Mouse (Mus musculus) neural tube, embryonic 11.5 days (tissue): Measurements from ENCODE around the gene App. TPM values are rescaled to one million over a fixed set of nuclear protein-coding genes. Genes with fewer than 3 reads are reported as not detected.

Experiments used
- ATAC-seq: fragments of 200-750 bp; cut with Nextera tagmentation; 2 replicates; pipeline ENCODE4 v1.8.0; 2017; ENCODE audit warnings: moderate number of reproducible peaks, mild to moderate bottlenecking, moderate TSS enrichment, moderate library complexity; ENCODE audit not compliant: insufficient read depth, low FRiP score, low TSS enrichment
- DNase-seq: peaks from one replicate; pipeline ENCODE4 v3.0.0-alpha.2; 2015; ENCODE audit warnings: low spot score
- H3K27ac ChIP-seq: fragments of 300-500 bp; sonication (generic); 2 replicates; pipeline ENCODE4 v1.5.1; 2014; ENCODE audit warnings: low read depth, mild to moderate bottlenecking, low read length
- H3K27me3 ChIP-seq: fragments of 300-500 bp; sonication (generic); 2 replicates; pipeline ENCODE4 v1.6.1; 2014; ENCODE audit warnings: mild to moderate bottlenecking, low read length, mixed read lengths; ENCODE audit not compliant: control insufficient read depth, insufficient read depth
- H3K36me3 ChIP-seq: fragments of 300-500 bp; sonication (generic); 2 replicates; pipeline ENCODE4 v1.6.1; 2014; ENCODE audit warnings: mild to moderate bottlenecking, low read length, moderate library complexity, mixed read lengths; ENCODE audit not compliant: control insufficient read depth, insufficient read depth
- H3K4me1 ChIP-seq: fragments of 300-500 bp; sonication (generic); 2 replicates; pipeline ENCODE4 v1.6.1; 2014; ENCODE audit warnings: low read length, mixed read lengths; ENCODE audit not compliant: control insufficient read depth, insufficient read depth
- H3K4me2 ChIP-seq: fragments of 300-500 bp; sonication (generic); 2 replicates; pipeline ENCODE4 v1.6.1; 2014; ENCODE audit warnings: low read depth, mild to moderate bottlenecking, moderate library complexity
- H3K4me3 ChIP-seq: fragments of 300-500 bp; sonication (generic); 2 replicates; pipeline ENCODE4 v1.5.1; 2014; ENCODE audit warnings: low read depth, low read length
- H3K9ac ChIP-seq: fragments of 300-500 bp; sonication (generic); 2 replicates; pipeline ENCODE4 v1.6.1; 2014; ENCODE audit warnings: mild to moderate bottlenecking, low read length
- H3K9me3 ChIP-seq: fragments of 300-500 bp; sonication (generic); 2 replicates; pipeline ENCODE4 v1.6.1; 2016; ENCODE audit warnings: low read length; ENCODE audit not compliant: control insufficient read depth
- WGBS: fragments of 180-500 bp; shearing (Covaris S2); extraction: QIAGEN DNeasy Blood & Tissue Kit; methylation state at CpG from one replicate; pipeline ENCODE4 v1.1.7; 2014; 5-methylcytosine and 5-hydroxymethylcytosine counted together
- polyA plus RNA-seq: library from polyadenylated mRNA; unstranded; fragments of >200 nt; fragmentation: Nextera tagmentation; extraction: Ambion mirVana; gene quantifications from 2 replicates; pipeline ENCODE4 v1.2.1, GENCODE M21; 2014

The App gene
- polyA plus RNA-seq, 1 experiment from 2014 or later, result 210 TPM

GRCm38 (mm10) chr16:85035815-85036214 is 137.8 kb downstream of the App start:
- no peak for DNase-seq
- H3K9me3 ChIP-seq, result no peaks in the 10 kb centered on the region
- no peaks in the 10 kb centered on the region for H3K27me3 ChIP-seq
- 0 out of 2 replicates have a peak, but pooled peaks cover 10% of the 10 kb centered on the region for H3K4me1 ChIP-seq
- WGBS, result 90% methylated on average over 5 of the region's 5 CpGs
- no peak overlapping the region for H3K9ac ChIP-seq
- no peak for ATAC-seq
- no peak overlapping the region for H3K27ac ChIP-seq
- no peak overlapping the region for H3K4me2 ChIP-seq
- H3K36me3 ChIP-seq, result no peaks in the 10 kb centered on the region
- H3K4me3 ChIP-seq, result no peak overlapping the region

GRCm38 (mm10) chr16:85033747-85034146 is 139.8 kb downstream of the App start:
- H3K4me2 ChIP-seq, result no peak overlapping the region
- H3K4me3 ChIP-seq, result no peak overlapping the region
- H3K27me3 ChIP-seq, result no peaks in the 10 kb centered on the region
- WGBS, result 93% methylated on average over 5 of the region's 5 CpGs
- peaks cover 3% of the 10 kb centered on the region; the same call in 1 of the 2 replicates for H3K36me3 ChIP-seq
- ATAC-seq (no peak), DNase-seq (no peak)
- H3K4me1 ChIP-seq, result 0 out of 2 replicates have a peak, but pooled peaks cover 8% of the 10 kb centered on the region
- H3K9me3 ChIP-seq, result no peaks in the 10 kb centered on the region
- H3K9ac ChIP-seq, result no peak overlapping the region
- H3K27ac ChIP-seq, result no peak overlapping the region

GRCm38 (mm10) chr16:85030810-85031209 is 142.8 kb downstream of the App start:
- peaks cover 6% of the 10 kb centered on the region; the same call in 1 of the 2 replicates for H3K36me3 ChIP-seq
- no peak for ATAC-seq
- no peak overlapping the region for H3K4me2 ChIP-seq
- no peaks in the 10 kb centered on the region for H3K4me1 ChIP-seq
- 85% methylated on average over 12 of the region's 12 CpGs for WGBS
- no peaks in the 10 kb centered on the region for H3K27me3 ChIP-seq
- no peak for DNase-seq
- no peak overlapping the region for H3K27ac ChIP-seq
- H3K9ac ChIP-seq, result no peak overlapping the region
- no peak overlapping the region for H3K4me3 ChIP-seq
- no peaks in the 10 kb centered on the region for H3K9me3 ChIP-seq

GRCm38 (mm10) chr16:85028396-85028795 is 145.2 kb downstream of the App start:
- no peaks in the 10 kb centered on the region for H3K27me3 ChIP-seq
- no peak overlapping the region for H3K9ac ChIP-seq
- no peaks in the 10 kb centered on the region for H3K4me1 ChIP-seq
- H3K4me3 ChIP-seq, result no peak overlapping the region
- H3K4me2 ChIP-seq, result no peak overlapping the region
- WGBS, result 97% methylated on average over 4 of the region's 4 CpGs
- H3K36me3 ChIP-seq, result peaks cover 11% of the 10 kb centered on the region
- H3K9me3 ChIP-seq, result no peaks in the 10 kb centered on the region
- H3K27ac ChIP-seq, result no peak overlapping the region
- ATAC-seq, result no peak
- no peak for DNase-seq

GRCm38 (mm10) chr16:85024706-85025105 is 148.9 kb downstream of the App start:
- Histone ChIP-seq H3K9ac (no peak overlapping the region), H3K27me3 (no peaks in the 10 kb centered on the region), H3K27ac (no peak overlapping the region), H3K4me2 (no peak overlapping the region), H3K9me3 (no peaks in the 10 kb centered on the region), H3K4me3 (no peak overlapping the region), H3K4me1 (no peaks in the 10 kb centered on the region), H3K36me3 (peaks cover 11% of the 10 kb centered on the region)
- DNase-seq (no peak), ATAC-seq (no peak; the same call in 1 of the 2 replicates)
- WGBS, result 87% methylated on average over 8 of the region's 8 CpGs

GRCm38 (mm10) chr16:85023106-85023505 is 150.5 kb downstream of the App start:
- no peak for ATAC-seq
- no peak for DNase-seq
- no peaks in the 10 kb centered on the region for H3K27me3 ChIP-seq
- WGBS, result 79% methylated on average over 3 of the region's 3 CpGs
- no peak overlapping the region for H3K9ac ChIP-seq
- peaks cover 8% of the 10 kb centered on the region for H3K36me3 ChIP-seq
- H3K27ac ChIP-seq, result no peak overlapping the region
- no peak overlapping the region for H3K4me3 ChIP-seq
- no peaks in the 10 kb centered on the region for H3K9me3 ChIP-seq
- H3K4me2 ChIP-seq, result no peak overlapping the region
- no peaks in the 10 kb centered on the region for H3K4me1 ChIP-seq

- ATAC-seq (no peak), DNase-seq (no peak)
- Histone ChIP-seq H3K4me2 (no peak overlapping the region), H3K4me3 (no peak overlapping the region), H3K27me3 (no peaks in the 10 kb centered on the region), H3K9me3 (no peaks in the 10 kb centered on the region), H3K4me1 (no peaks in the 10 kb centered on the region), H3K27ac (no peak overlapping the region), H3K9ac (no peak overlapping the region), H3K36me3 (peaks cover 5% of the 10 kb centered on the region)
- WGBS, result 87% methylated on average over 9 of the region's 9 CpGs
Measured at GRCm38 (mm10) chr16:85020696-85021323, 152.8 kb downstream of the App start.

- DNase-seq (no peak), ATAC-seq (no peak)
- no peaks in the 10 kb centered on the region for H3K9me3 ChIP-seq
- H3K9ac ChIP-seq, result no peak overlapping the region
- no peak overlapping the region for H3K27ac ChIP-seq
- H3K4me3 ChIP-seq, result no peak overlapping the region
- peaks cover 2% of the 10 kb centered on the region; the same call in 1 of the 2 replicates for H3K36me3 ChIP-seq
- H3K27me3 ChIP-seq, result no peaks in the 10 kb centered on the region
- WGBS, result 78% methylated on average over 5 of the region's 5 CpGs
- no peak overlapping the region for H3K4me2 ChIP-seq
- H3K4me1 ChIP-seq, result no peaks in the 10 kb centered on the region
Measured at GRCm38 (mm10) chr16:85019273-85019672, 154.3 kb downstream of the App start.

- Histone ChIP-seq H3K4me1 (no peaks in the 10 kb centered on the region), H3K36me3 (peaks cover 6% of the 10 kb centered on the region; the same call in 1 of the 2 replicates), H3K9ac (no peak overlapping the region), H3K27ac (no peak overlapping the region), H3K27me3 (no peaks in the 10 kb centered on the region), H3K4me3 (no peak overlapping the region), H3K9me3 (no peaks in the 10 kb centered on the region), H3K4me2 (no peak overlapping the region)
- no peak for ATAC-seq
- DNase-seq, result no peak
- WGBS, result 86% methylated on average over 7 of the region's 7 CpGs
Measured at GRCm38 (mm10) chr16:85017845-85018244, 155.7 kb downstream of the App start.
